Mouse (Mus musculus) cerebellum, adult (tissue): ENCODE data around the gene Atp7a.
A peak's percentile ranks its signal among the peaks of the same experiment; 100 is the strongest.
"Not testable (repeated sequence)": the region's sequence is repeated elsewhere in the genome, so short reads cannot be mapped to it uniquely, and the experiment has no call there.

Source experiments
- ATAC-seq: cut with Nextera tagmentation; 2 replicates; pipeline ENCODE4 v1.9.2; 2017; ENCODE audit warnings: mild to moderate bottlenecking, moderate library complexity, mixed read lengths; ENCODE audit not compliant: insufficient number of reproducible peaks, low FRiP score, low TSS enrichment

The Atp7a gene

DNA sequence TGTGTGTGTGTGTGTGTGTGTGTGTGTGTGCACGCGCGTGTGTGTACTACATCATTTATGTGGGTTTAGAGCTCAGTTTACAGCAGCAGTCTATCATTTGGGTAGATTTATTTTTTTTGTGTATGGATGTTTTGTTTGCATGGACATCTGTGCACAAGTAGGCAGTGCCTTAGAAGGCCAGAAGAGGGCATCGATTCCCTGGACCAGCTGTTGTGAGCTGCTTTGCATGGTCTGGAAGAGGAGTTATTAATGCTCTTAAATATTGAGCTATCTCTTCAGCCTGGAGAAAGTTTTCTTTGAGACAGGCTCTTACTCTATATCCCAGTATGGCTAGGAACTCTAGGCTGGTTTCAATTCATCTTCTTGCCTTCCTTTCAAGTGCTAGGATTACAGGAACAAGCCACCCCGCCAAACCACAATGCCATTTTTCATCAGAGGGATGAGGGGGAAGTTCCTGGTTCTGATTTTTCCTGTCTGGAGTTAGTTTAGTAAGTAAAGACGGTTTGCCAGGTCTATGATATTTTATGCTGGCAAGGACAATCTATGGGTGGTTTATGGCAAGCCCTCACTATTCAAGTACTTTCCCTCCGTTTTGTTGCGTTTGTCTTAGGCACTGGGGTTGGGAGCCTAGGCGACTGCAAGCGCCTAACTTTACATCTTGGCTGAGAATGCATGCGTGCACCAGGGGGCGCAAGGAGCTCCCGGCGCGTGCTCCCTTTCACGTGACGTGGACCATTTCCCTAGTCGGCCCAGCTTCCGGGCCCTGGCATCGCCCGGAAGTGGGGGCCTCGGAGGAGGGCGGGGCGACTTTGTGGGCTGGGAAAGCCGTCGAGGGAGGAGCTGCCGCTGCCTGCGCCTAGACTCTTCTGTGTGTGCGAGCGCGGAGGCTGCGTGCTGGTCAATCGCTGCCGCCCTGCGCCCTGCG lies at the start of gene Atp7a:
Atp7a (plus strand) TSS at position 859 of the 925 bp plus-strand sequence.
- peak; percentile 97 for ATAC-seq

DNA sequence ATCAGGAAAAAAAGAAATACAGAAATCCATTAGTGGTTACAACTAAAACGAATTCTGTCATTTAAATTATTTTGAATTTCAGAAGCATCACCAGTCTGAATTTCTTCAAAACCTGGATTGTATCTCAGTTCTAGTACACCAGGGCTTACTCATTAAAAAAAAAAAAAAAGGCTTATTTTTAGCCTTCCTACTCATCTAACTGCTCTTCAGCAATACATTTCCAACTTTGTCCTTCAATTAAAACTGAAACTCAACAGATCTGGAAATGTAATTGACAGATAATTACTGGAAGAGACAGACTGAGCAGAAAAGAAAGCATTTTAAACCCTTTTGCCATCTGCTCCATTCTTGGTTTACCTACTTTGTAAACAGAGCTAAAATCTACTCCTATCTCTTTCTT lies 25.5 kb upstream of the Atp7a start:
- ATAC-seq = no peak

DNA sequence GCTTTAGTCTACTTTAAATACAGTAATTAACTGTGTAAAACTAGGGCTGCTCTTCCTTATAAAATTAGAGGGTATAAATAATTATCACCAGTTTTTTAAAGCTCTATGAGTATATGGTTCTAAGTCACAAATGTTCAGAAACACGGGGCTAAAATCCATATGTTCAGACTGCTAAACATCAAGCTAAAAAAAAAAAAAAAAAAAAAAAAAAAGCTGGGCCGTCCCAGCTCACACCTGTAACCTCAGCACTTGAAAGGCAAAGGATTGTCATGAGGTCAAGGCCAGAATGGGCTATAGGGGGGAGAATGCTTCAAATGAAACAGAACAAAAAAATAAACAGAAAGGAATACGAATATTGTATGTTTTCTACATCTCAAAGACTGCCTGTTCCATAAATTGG lies 16.3 kb upstream of the Atp7a start:
- no peak for ATAC-seq

DNA sequence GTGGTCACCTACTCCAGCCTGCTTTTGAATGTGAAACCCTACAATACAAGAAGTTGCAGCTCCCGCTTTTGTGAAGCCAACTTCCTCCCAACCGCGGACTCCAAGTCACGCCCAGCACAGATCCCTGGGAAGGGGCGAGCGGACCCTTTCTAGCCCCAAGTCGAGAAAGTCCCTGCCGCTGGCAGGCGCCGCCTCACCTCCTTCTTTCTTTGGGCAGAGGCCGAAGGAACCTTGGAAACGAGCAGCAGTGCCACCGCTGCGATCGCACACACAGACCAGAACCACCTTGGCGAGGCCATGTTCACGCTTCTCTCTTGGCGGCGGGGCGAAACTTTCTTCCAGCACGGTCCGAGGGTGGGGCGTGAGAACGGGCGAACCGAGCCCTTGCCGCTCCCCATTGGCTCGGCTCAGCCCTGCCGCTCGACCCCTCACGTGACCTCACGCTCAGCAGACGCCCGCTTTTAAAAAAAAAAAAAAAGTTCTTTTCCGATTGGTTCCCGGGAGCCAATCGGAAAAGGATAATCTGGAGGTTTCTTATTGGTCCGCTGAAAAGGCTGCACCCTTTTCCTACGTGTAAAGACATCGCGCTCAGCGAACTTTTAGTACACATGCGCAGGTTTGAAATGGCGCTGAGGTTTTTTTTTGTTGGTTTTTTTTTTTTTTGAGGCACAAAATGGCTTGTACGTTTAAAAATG lies 15.5 kb upstream of the Atp7a start, which contains the start of gene Magt1:
Magt1 (minus strand) TSS at position 442 of the 695 bp plus-strand sequence.
- peak; percentile 90 for ATAC-seq

DNA sequence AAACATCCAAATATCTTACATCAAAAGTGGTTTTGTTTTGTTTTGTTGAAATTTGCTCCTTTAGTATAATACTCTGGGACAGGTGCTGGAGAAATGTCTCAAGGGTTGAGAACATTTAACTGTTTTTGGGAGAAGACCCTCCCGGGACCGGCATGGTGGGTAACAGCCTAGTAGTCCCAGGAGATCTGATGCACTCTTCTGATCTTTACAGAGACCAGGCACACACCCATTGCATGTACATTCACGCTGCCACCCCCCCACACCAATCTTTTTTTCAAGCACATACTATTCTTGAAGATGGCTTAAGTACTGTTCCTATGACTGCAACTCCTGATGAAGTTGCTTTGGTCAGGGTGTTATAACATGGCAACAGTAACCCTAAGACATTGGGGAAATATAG lies 14.5 kb upstream of the Atp7a start:
- no peak for ATAC-seq

DNA sequence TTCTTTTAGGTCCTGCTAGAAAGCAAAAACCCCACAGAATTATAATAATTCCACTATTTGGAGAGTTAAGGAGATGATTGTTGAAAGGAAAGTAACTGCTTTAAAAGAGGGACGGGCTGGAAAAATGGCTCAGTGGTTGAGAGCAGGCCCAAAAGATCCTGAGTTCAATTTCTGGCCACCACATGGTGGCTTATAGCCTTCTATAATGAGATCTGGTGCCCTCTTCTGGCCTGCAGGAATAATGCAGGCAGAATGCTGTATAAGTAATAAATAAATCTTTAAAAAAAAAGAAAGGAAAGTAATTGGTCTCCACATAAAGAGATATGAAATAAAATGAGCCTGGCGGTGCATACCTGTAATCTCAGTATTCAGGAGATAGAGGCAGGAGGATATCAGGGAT lies 13.9 kb upstream of the Atp7a start:
- ATAC-seq = no peak

DNA sequence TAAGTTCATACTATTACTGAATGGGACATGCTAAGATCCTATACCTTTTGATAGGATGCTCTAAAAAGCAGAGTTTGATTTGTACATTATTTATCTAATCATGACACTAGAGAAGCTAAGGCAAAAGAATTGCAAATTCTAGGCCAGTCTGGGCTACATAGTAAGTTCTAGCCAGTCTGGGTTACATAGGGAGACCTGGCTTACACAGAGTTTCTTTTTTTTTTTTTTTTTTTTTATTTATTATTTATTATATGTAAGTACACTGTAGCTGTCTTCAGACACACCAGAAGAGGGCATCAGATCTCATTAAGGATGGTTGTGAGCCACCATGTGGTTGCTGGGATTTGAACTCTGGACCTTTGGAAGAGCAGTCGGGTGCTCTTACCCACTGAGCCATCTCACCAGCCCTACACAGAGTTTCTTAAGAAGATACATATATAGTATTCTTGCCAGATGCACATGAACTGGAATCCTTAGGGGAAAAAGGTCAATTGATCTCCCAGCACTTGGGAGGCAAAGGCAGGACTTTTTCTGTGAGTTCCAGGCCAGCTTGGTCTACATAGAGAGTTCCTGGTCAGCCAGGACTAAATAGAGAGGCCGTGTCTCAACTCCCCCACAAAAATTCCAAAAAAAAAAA lies 12.2 kb upstream of the Atp7a start:
- not testable (repeated sequence) for ATAC-seq

DNA sequence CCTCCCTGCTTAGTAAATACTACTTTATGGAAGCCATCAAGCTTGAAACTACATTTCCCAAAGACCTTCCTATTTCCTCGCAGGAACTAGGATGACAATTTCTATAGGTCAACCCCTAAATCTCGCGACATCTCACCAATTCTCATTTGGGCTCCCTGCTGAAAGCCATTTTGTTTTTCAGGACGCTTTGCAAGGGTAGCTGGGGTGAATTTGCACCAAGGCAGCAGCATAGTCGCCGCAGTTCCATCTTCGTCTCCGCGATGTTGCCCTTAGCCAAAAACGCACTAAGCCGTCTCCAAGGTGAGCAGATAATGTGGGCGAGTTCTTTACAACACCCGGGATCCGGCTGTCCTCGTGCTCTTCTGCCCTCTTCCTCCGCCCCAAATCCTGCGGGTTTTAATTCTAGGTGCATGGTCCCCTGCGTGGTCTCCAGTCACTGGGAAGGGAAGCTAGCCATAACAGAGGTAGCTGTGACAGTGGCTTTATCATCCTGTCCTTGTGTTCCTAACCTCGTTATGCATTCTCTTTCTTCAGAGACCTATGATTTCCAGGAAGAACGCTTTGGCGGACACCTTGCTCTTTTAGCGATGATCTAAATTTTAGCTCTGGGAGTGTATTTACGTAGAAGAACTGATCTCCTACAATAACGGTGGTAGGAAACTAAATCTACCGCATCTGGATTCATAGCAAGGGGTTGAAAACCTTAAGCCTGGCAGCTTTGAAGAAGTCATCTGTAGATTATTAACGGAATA lies 11.3 kb upstream of the Atp7a start, which contains the start of gene Cox7b:
Cox7b (plus strand) TSS at position 130 of the 752 bp plus-strand sequence.
- peak; percentile 78 for ATAC-seq

DNA sequence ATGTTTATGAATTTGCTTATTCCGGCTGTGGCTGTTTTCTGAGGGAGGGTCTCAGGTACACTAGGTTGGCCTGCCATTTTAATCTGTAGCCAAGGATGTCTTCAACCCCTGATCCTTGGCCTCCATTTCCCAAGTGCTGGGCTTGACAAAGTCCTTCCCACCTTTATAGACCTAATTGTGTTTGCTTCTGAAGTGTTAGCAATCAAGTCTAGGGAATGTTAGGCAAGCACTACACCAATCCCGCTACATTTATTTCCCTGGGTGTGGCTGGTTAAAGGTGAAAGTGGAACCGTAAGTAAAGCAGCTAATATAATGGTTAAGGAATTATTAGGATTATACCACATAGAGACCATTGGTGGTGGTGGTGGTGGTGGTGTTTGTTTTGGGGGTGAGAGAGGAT lies 10.0 kb upstream of the Atp7a start:
- no peak for ATAC-seq

DNA sequence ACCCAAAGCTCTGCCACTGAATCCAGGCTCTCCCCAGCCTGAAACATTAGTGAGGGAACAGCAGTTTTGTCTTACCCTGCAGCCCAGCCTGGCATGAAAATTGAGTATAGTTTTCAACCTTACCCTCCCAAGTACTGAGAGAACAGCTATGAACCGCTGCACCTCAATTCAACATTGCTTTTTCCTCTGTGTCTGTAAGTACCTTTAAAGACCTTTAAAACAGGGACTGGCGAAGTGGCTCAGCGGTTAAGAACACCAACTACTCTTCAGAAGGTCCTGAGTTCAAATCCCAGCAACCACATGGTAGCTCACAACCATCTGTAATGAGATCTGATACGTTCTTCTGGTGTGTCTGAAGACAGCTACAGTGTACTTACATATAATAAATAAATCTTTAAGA lies 9.6 kb upstream of the Atp7a start:
- ATAC-seq = no peak

DNA sequence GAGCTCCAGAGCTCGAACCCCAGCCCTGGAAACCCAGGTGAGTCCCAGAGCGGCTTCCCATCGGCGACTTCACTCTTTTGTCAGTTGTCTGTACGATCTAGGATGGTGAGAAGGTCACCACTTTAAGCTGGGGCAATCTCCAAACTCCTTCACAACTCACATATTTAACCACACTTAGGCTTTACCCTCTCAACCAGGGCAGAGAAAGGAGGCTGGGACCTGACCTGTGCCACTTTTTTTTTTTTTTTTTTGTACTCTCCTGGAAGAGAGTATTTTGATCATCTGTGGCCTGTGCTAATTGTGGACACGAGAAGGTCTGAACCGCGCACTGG lies 233 bp downstream of the Atp7a start:
- no peak for ATAC-seq

DNA sequence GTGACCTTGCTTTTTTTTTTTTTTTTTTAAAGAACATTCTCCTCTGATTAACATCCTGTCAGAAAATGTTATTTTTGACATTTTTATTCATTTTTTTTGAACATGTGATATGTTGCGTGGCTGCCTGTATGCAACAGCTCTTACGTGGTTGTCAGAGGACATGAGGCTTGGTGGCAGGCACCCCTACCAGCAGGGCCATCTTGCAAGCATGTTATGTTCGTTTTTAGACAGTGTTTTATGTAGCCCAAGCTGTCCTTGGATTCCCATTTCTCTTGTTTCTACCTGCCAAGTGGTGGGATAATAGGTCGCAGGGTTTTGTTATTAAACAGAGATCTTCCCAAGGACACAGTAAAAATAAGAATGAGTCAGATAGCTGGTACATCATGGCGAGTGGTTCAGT lies 3.1 kb downstream of the Atp7a start:
- no peak for ATAC-seq

DNA sequence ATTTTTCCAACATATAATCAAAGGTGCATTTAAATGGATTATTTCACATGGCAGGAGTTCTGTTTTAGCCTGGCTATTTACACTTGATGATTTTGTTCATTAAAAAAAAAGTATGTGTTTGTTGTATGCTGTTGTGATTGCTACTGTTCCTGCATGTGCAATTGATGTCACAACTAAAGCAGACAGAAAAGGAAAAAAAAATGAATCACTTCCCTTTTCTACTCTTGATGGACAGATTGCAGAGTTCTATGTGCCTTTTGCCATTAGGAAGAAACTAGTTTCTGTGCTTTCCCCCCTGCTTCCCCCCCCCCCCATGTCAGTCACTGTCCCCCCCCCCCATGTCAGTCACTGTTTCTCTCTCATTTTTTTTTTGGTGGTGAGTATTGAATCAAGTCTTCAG lies 4.0 kb downstream of the Atp7a start:
- ATAC-seq = no peak

DNA sequence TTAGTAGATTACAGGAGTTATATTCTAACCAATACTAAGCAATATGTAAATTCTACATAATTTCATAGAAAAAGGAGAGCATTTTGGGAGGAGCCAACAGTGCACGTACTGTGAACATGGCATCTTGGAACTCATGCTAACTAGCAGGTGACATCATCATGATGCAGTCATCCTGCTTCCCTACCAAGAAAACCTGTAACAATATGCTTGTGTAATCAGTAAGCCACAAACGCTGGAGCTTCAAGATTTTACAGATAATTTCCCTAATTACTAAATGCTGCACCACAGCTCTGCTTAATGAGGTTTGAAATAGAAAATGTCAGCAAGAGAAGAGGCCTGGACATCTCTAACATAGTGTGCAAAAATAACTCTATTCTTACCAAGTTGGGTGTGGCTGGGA lies 8.7 kb downstream of the Atp7a start:
- ATAC-seq = no peak

DNA sequence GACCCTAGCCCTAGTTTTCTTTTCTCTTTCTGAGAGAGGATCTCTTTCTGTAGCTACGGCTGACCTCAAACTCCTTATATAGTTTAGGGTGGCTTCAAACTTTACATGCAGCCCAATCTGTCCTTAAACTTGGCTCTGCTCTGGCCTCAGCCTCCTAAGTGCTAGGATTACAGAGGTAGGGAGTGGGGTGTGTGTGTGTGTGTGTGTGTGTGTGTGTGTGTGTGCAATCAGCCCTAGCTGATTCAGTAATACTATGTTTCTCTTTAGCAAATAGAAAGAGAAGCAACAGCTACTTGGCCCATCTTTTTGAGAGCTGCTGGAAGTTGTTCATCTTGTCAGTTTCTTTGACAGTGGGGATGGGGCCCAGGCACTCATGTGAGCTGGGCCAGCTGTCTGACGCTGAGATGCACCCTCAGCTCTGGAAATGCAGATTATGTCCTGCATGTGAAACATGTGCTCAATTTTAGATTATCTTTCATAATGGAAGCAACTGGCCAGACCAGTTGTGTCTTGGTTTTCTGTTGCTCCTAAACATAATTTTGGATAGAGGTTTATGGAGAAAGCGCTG lies 10.2 kb downstream of the Atp7a start:
- no peak for ATAC-seq

DNA sequence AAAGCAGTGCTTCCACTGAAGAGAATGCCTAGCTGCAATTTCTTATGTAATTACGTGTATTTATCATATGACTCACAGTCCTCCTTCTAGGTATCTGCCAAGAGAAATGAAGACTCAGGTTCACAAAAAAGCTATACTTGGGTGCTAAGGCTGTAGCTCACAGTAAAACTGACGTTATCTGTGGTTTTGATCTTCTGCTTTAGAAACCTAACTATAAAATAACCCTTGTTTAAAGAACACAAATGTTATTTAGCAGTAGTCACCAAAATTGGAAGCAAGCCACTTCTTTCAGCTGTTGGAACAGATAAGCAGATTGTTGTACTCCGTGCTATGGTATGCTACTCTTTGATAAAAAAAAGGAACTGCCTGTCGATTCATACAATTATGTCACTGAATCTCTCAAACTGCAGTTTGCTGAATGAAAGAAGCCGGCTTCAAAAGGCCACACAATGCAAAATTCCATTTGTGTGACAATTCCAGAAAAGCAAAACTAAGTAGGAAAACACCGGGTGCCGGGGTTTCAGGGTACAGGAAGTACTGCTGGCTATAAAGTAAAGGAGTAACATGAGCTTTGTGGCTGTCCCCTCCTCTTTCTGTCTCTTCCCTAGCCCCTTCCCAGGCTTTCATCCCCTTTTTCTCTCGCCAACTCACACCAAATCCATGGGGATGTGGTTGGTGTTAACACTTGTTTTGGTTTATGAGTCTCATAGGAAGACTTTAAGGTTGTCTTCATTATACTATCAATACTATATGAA lies 17.0 kb downstream of the Atp7a start:
- ATAC-seq = no peak

DNA sequence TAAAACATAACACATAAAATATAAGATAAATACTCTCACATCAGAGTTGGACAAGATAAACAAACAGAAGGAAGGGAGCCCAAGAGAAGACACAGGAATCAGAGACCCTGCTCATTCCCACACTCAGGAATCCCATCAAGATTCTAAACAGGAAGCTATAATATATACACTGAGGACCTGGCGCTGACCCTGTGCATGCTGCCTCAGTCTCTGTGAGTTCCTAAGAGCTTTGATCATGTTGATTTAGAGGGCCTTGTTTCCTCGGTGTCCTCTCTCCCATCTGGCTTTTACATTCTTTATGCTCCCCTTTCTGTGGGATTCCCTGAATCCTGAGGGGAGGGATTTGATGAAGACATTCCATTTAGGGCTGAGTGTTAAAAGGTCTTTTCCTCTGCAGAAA lies 18.4 kb downstream of the Atp7a start:
- ATAC-seq = no peak

DNA sequence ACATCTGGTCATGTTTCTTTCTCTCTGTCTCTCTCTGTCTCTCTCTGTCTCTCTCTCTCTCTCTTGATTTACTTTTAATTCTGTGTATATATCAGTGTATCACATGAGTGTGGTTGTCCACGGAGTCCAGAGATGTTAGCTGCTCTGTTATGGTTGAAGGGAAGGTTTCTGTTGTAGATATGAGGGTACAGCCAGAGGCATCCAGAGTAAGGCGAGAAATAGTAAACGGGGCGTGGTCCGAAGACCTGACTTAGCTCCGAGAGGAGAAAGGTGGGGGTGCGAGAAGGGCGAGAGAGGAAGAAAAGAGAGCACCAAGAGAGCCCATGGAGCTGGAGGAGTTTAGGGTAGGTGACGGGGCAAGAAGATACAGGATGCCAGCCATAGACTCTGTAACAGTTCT lies 18.9 kb downstream of the Atp7a start:
- ATAC-seq = no peak

DNA sequence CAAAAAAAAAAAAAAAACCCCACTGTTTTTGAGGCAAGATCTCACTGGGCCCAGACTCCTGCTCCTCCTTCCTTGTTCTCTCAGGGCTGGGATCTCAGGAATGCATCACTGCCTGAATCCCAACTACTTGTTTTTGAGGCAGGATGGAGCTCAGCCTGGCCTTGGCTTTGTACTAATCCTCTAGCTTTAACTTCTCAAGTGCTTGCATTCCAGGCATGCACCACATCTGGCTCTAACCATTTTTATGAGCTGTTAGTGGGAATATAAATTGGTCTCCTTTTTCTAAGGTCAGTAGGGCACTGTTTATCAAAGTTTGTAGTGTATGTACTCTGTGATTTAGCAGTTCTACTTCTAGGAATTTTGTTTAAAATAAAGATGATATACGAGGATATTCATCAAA lies 21.1 kb downstream of the Atp7a start:
- no peak for ATAC-seq
